Mouse (Mus musculus): ENCODE measurements around the gene Elf3. TPM values are rescaled to one million over a fixed set of nuclear protein-coding genes. Genes with fewer than 3 reads are reported as not detected.
"Not testable (repeated sequence)": the region's sequence is repeated elsewhere in the genome, so short reads cannot be mapped to it uniquely, and the experiment has no call there.

The Elf3 gene
- polyA plus RNA-seq, 1 experiment from 2014 or later, result 0.35 TPM

- Histone ChIP-seq H3K27ac (replicated peaks) (no peak overlapping the region), H3K36me3 (peaks cover 66% of the 10 kb centered on the region), H3K9me3 (replicated peaks) (no peaks in the 10 kb centered on the region), H3K4me3 (replicated peaks) (no peak overlapping the region), H3K27me3 (replicated peaks) (no peaks in the 10 kb centered on the region), H3K9ac (replicated peaks) (no peak overlapping the region), H3K4me1 (peaks cover 8% of the 10 kb centered on the region), H3K4me2 (no peak overlapping the region)
- WGBS, result 84% methylated on average over 9 of the region's 9 CpGs
- ATAC-seq (ENCODE audit: low FRiP score), result no peak
Measured at GRCm38 (mm10) chr1:135263316-135263715, 4.9 kb upstream of the Elf3 start.

DNA sequence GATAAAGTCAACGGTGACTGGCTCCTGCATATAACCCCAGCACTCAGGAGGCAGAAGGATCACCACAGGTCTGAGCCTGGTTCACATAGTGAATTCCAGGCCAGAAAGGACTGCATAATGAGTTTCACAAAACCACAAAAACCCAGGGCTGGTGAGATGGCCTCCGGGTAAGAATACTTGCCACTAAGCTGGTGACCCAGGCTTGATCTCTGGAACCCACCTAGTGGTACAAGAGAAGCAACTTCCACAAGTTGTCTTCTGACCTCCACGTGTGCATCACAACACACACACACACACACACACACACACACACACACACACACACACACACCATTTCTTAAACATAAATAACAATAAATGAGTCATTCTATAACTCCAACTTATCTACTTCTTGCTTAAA is 4.0 kb upstream of the Elf3 start:
- Histone ChIP-seq H3K4me2 (no peak overlapping the region), H3K9me3 (replicated peaks) (no peaks in the 10 kb centered on the region), H3K4me1 (peaks cover 13% of the 10 kb centered on the region), H3K27ac (replicated peaks) (no peak overlapping the region), H3K9ac (replicated peaks) (no peak overlapping the region), H3K36me3 (peaks cover 57% of the 10 kb centered on the region), H3K27me3 (replicated peaks) (no peaks in the 10 kb centered on the region), H3K4me3 (replicated peaks) (no peak overlapping the region)
- WGBS, result 92% methylated on average over 3 of the region's 3 CpGs
- ATAC-seq (ENCODE audit: low FRiP score), result no peak

- peaks cover 43% of the 10 kb centered on the region for H3K36me3 ChIP-seq
- H3K9me3 ChIP-seq (replicated peaks), result no peaks in the 10 kb centered on the region
- H3K4me3 ChIP-seq (replicated peaks), result no peak overlapping the region
- H3K27ac ChIP-seq (replicated peaks), result no peak overlapping the region
- WGBS, result 71% methylated on average over 6 of the region's 6 CpGs
- ATAC-seq (ENCODE audit: low FRiP score), result no peak
- H3K9ac ChIP-seq (replicated peaks), result no peak overlapping the region
- H3K27me3 ChIP-seq (replicated peaks), result no peaks in the 10 kb centered on the region
- H3K4me1 ChIP-seq, result peaks cover 13% of the 10 kb centered on the region
- H3K4me2 ChIP-seq, result no peak overlapping the region
Measured at GRCm38 (mm10) chr1:135260931-135261330, 2.6 kb upstream of the Elf3 start.

GRCm38 (mm10) chr1:135259128-135259436 is 714 bp upstream of the Elf3 start:
- Histone ChIP-seq H3K36me3 (peaks cover 25% of the 10 kb centered on the region), H3K27me3 (replicated peaks) (no peaks in the 10 kb centered on the region), H3K27ac (replicated peaks) (peak overlapping the region; percentile 33; the same call in 1 of the 2 replicates), H3K4me2 (peak overlapping the region; percentile 56), H3K4me3 (replicated peaks) (no peak overlapping the region; the same call in 1 of the 2 replicates), H3K9ac (replicated peaks) (no peak overlapping the region), H3K9me3 (replicated peaks) (no peaks in the 10 kb centered on the region), H3K4me1 (peaks cover 13% of the 10 kb centered on the region)
- WGBS, result 1% methylated on average over 10 of the region's 10 CpGs
- ATAC-seq (ENCODE audit: low FRiP score), result peak; percentile 86

DNA sequence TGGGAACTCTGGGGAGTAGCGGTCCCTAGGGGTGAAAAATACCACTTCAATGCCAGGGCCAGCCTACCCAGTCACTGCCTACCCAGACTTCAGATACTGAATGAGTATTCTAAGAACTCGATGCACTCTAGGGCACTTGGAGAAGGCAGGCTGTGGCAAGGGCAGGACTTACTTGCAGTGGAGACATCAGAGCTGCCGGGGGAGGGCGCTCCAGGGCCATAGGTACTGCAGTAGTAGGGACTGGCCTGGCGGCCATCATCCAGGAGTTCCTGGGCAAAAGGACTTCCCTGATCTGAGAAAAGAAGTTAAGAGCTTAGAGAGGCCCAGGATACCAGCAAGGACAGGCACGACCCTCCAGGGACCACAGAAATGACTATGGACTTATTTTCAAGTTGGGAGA is 2.1 kb downstream of the Elf3 start:
- Histone ChIP-seq H3K9me3 (replicated peaks) (no peaks in the 10 kb centered on the region), H3K4me3 (replicated peaks) (no peak overlapping the region), H3K27ac (replicated peaks) (no peak overlapping the region), H3K4me2 (no peak overlapping the region), H3K9ac (replicated peaks) (no peak overlapping the region), H3K27me3 (replicated peaks) (no peaks in the 10 kb centered on the region), H3K4me1 (peaks cover 13% of the 10 kb centered on the region), H3K36me3 (peaks cover under 1% of the 10 kb centered on the region; the same call in 1 of the 2 replicates)
- ATAC-seq (ENCODE audit: low FRiP score), result no peak
- WGBS, result 79% methylated on average over 6 of the region's 6 CpGs

DNA sequence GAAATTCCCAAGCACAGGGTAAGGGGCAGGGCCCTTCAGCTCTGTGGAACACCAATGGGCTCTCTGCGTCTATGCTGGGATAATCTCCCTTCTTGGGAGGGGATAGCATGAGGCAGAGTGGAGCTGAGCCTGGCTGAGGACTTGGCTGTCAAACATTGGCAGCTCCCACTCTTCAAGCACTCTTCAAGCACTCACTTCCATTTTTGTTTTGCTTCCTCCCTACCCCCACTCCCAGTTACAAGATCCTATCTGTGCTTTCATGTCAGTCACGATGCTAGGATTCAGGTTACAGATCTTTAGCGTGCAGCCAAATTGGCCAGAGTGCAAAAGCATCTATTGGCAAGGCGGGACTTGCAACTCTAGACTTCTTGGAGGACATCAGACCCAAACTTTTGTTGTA is 5.5 kb downstream of the Elf3 start:
- no peak overlapping the region for H3K27ac ChIP-seq (replicated peaks)
- 73% methylated on average over 4 of the region's 4 CpGs for WGBS
- peaks cover 8% of the 10 kb centered on the region for H3K4me1 ChIP-seq
- no peak overlapping the region for H3K4me3 ChIP-seq (replicated peaks)
- no peaks in the 10 kb centered on the region for H3K36me3 ChIP-seq
- no peak overlapping the region for H3K9ac ChIP-seq (replicated peaks)
- no peak for ATAC-seq (ENCODE audit: low FRiP score)
- H3K9me3 ChIP-seq (replicated peaks), result no peaks in the 10 kb centered on the region
- no peaks in the 10 kb centered on the region for H3K27me3 ChIP-seq (replicated peaks)
- no peak overlapping the region for H3K4me2 ChIP-seq

DNA sequence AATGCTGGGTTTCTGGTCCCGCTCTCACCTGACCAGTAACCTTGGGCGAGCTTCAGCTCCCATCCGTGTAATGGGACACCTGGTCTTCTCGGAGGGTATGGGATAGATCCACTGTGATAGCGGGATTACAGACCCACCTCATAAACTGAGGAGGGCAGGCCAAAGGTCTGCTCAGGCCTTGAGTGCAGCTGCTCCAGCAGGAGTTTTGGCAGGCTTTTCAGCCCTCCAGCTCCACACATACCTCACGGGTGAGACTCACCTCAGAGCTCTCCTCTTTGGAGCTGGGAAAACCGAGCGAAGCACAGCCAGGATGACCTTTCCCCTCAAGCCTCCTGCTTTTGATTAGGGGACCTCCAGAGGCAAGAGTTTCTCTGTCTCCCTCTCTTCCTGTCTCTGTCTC is 7.0 kb downstream of the Elf3 start:
- Histone ChIP-seq H3K4me1 (peaks cover 8% of the 10 kb centered on the region), H3K4me2 (no peak overlapping the region), H3K27me3 (replicated peaks) (no peaks in the 10 kb centered on the region), H3K27ac (replicated peaks) (no peak overlapping the region), H3K36me3 (no peaks in the 10 kb centered on the region), H3K4me3 (replicated peaks) (no peak overlapping the region), H3K9me3 (replicated peaks) (no peaks in the 10 kb centered on the region), H3K9ac (replicated peaks) (no peak overlapping the region)
- ATAC-seq (ENCODE audit: low FRiP score), result no peak
- 79% methylated on average over 8 of the region's 8 CpGs for whole genome bisulfite sequencing

- WGBS, result 72% methylated on average over 2 of the region's 3 CpGs
Measured at GRCm38 (mm10) chr1:135250706-135251105, 7.7 kb downstream of the Elf3 start.

DNA sequence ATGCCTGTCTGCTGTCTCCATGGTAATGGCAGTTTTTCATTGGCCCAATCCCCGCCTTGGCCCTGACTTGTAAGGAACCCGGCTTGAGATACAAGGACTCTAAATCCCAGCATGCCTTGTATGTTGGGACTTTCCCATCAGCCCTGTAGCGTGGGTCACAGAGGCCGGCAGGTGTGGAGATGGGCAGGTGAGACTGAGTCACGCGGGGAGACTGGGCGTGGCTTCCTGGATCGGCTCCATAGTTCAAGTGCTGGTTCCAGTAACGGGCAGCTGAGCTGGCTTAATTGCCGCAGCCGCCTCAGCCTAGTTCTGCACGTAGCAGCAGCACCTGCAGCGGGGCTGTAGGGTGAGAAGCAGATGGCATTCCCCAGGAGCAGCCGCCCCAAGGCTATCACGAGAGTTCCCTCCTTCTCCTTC is 9.9 kb downstream of the Elf3 start:
- H3K27me3 ChIP-seq (replicated peaks), result no peaks in the 10 kb centered on the region
- H3K9ac ChIP-seq (replicated peaks), result peak overlapping the region; percentile 42
- H3K36me3 ChIP-seq, result no peaks in the 10 kb centered on the region
- H3K4me1 ChIP-seq, result peaks cover 8% of the 10 kb centered on the region
- H3K4me2 ChIP-seq, result peak overlapping the region; percentile 66
- peak overlapping the region; percentile 45 for H3K4me3 ChIP-seq (replicated peaks)
- H3K27ac ChIP-seq (replicated peaks), result peak overlapping the region; percentile 45
- no peaks in the 10 kb centered on the region for H3K9me3 ChIP-seq (replicated peaks)
- 3% methylated on average over 15 of the region's 15 CpGs for WGBS
- ATAC-seq (ENCODE audit: low FRiP score), result peak; percentile 95

More at GRCm38 (mm10) chr1:135250706-135251105, 7.7 kb downstream of the Elf3 start:
- no peak overlapping the region for H3K27ac ChIP-seq (replicated peaks)
- H3K4me3 ChIP-seq (replicated peaks), result no peak overlapping the region
- ATAC-seq (ENCODE audit: low FRiP score), result no peak
- peaks cover 8% of the 10 kb centered on the region for H3K4me1 ChIP-seq
- no peak overlapping the region for H3K9ac ChIP-seq (replicated peaks)
- no peaks in the 10 kb centered on the region for H3K36me3 ChIP-seq
- no peaks in the 10 kb centered on the region for H3K9me3 ChIP-seq (replicated peaks)
- no peaks in the 10 kb centered on the region for H3K27me3 ChIP-seq (replicated peaks)
- H3K4me2 ChIP-seq, result no peak overlapping the region

- H3K27me3 ChIP-seq (replicated peaks), result no peaks in the 10 kb centered on the region
- H3K27ac ChIP-seq (replicated peaks), result no peak overlapping the region
- no peaks in the 10 kb centered on the region for H3K36me3 ChIP-seq
- H3K4me1 ChIP-seq, result peaks cover 8% of the 10 kb centered on the region
- no peak overlapping the region for H3K9ac ChIP-seq (replicated peaks)
- no peak overlapping the region for H3K4me3 ChIP-seq (replicated peaks)
- no peak for ATAC-seq (ENCODE audit: low FRiP score)
- no peaks in the 10 kb centered on the region for H3K9me3 ChIP-seq (replicated peaks)
- H3K4me2 ChIP-seq, result no peak overlapping the region
- 83% methylated on average over 8 of the region's 8 CpGs for WGBS
Measured at GRCm38 (mm10) chr1:135244014-135244413, 14.4 kb downstream of the Elf3 start.

DNA sequence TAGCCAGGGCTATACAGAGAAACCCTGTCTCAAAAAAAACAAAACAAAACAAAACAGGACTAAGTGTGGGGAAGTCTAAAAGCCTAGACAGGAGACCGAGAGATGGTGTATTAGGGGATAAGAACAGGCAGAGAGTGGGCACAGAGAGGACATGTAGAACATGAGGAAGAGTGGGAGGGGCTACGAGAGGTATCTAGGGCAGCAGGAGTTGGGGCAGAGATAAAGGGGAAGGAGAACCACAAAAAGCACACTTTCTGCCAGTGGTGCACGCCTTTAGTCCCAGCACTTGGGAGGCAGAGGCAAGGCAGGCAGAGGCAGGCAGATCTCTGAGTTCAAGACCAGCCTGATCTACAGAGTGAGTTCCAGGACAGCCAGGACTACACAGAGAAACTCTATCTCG is 18.2 kb downstream of the Elf3 start:
- not testable (repeated sequence) for H3K4me2 ChIP-seq; H3K36me3 ChIP-seq; H3K9ac ChIP-seq (replicated peaks); H3K9me3 ChIP-seq (replicated peaks); H3K27ac ChIP-seq (replicated peaks); H3K4me3 ChIP-seq (replicated peaks); ATAC-seq (ENCODE audit: low FRiP score); H3K4me1 ChIP-seq; H3K27me3 ChIP-seq (replicated peaks)
- WGBS, result 91% methylated on average over 4 of the region's 4 CpGs

DNA sequence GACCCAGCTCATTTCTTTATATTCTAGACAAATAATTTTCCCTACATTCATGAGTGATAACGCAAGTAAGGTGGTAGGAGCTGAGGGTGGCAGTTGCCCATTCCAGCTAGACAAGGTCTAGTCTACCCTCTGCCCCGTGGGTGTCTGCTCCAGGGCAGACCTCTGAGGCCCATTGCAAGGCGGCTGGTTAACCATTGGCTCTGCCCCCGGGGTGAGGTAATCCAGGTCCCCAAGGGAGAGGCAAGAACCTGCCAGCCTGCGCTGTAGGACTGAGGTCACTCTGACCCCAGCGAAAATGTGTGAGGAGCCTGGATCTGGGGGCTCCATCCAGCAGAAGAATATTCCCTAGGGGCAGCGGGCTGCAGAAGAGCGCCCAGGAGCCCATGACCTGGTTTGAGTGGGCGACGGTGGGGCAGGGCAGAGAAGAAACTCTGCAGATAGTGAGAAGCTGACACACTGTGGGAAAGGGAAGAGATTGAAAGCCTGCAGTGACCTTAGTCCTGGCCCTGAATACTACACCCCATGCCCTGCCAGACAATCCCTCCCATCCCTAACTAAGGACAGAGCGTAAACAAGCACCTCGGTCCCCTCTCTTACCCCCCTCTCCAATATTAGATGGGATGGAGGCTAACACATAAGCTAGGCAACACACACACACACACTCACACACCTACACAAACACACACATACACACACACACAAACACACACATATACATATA is 21.1 kb downstream of the Elf3 start:
- H3K27me3 ChIP-seq (replicated peaks), result no peaks in the 10 kb centered on the region
- no peak for ATAC-seq (ENCODE audit: low FRiP score)
- H3K36me3 ChIP-seq, result no peaks in the 10 kb centered on the region
- H3K4me2 ChIP-seq, result no peak overlapping the region
- 74% methylated on average over 12 of the region's 12 CpGs for WGBS
- H3K27ac ChIP-seq (replicated peaks), result no peak overlapping the region
- H3K9ac ChIP-seq (replicated peaks), result no peak overlapping the region
- H3K4me1 ChIP-seq, result no peaks in the 10 kb centered on the region
- H3K4me3 ChIP-seq (replicated peaks), result no peak overlapping the region
- H3K9me3 ChIP-seq (replicated peaks), result no peaks in the 10 kb centered on the region

Measured in neural tube, embryonic 15.5 days (tissue).